Mouse (Mus musculus): ENCODE results near the gene Gm49354.

DNA sequence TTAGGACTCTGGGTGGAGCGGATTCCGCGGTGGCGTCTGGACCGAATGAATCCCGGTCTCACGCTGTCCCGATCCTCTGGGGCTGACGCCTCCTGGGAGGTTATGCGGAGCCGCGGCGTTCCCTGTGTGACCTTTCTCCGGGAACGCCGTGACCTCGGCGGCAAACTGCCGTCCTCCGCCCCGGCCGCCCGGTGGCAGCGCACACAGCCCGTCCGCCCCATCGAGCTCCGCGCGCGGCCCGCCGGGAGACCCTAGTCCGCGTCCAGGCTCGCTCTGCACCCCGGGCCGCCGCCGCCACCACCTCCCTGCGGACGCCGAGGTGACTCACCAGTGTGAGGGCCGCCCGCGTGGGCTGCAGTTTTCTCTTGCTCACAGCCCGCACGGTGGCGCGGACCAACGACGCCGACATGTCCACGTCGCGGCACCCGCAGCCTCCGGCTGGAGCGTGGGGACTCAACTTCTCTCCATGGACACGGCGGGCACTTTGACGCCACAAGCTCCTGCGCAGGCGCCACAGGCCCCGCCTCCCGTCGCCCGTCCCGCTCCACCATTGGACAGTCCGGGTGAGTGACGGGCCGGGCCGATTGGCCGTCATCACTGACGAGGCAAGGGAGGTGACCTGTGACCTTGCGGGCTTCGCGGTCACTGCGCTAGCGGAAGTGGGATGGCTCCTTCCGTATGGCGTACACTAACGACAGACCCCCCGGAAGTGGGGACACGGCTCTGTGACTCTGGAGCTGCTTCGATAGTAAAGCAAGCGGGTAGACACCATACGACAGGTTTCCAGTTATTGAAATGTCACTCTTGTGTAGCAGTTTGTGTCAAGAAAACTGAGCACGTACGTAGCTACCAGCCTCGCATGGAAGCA is 12.5 kb downstream of the Gm49354 start, which contains the start of gene Isca1:
- no peak for TF ChIP-seq GATA1 (IDR thresholded peaks at IDR 0.05; ENCODE audit: borderline replicate concordance, low read length)
- TF ChIP-seq FLI1 (IDR thresholded peaks at IDR 0.05; ENCODE audit: low read length), result peak; percentile 95
